Comparison of ENCODE assay signal across 8 mouse cellular contexts in the genomic region with DNA sequence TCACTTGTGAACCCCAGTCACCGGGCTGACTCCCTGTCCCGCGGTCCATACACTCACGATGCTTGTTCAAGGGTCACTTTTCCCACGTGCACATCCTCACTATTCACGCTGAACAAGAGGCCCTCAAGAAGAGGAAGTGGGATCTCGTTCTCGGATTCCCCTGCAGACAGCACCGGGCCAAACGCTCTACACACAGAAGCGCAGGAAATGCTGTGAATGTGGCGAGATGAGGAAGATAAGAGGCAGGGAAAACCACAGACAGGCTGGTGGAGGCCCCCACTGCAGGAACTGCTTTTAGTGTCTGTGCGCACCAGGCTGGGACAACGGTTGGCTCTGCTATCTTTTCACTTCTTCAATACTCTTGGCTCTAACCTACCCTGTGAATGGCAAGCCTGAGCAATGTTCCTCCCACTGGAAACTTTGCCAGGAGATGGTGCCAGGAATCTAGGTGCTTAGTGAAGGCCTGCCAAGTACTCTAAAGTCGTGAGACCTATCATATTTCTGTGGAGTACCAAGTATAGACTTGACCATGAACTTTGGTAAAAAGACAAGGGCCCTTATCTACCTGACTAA. TPM values are rescaled to one million over a fixed set of nuclear protein-coding genes. Genes with fewer than 3 reads are reported as not detected.
A peak's percentile ranks its signal among the peaks of the same experiment; 100 is the strongest.
DNase-seq lines count a peak whose midpoint lies in the region; ATAC-seq lines count a peak whose summit lies in the region.

No protein-coding gene starts in this region.

- no peak overlapping the region for H3K9ac ChIP-seq in kidney, embryonic 14.5 days (ENCODE audit: low read depth, low read length)

- H3K27ac ChIP-seq in kidney, embryonic 14.5 days (ENCODE audit: low read depth, low read length): no peak overlapping the region

- no peaks in the 10 kb centered on the region for H3K9me3 ChIP-seq in kidney, embryonic 14.5 days (ENCODE audit: control insufficient read depth, low read length)

- H3K4me2 ChIP-seq in kidney, embryonic 14.5 days (replicated peaks; ENCODE audit: low read depth, low read length): no peak overlapping the region

- no peak overlapping the region for H3K4me3 ChIP-seq in kidney, embryonic 14.5 days (ENCODE audit: low read length)

- no peaks in the 10 kb centered on the region for H3K36me3 ChIP-seq in kidney, embryonic 14.5 days (ENCODE audit: control insufficient read depth, insufficient read depth, low read length)

- H3K27me3 ChIP-seq in kidney, embryonic 14.5 days (ENCODE audit: control insufficient read depth, insufficient read depth, low read length): peaks cover 47% of the 10 kb centered on the region

- WGBS in kidney, embryonic 14.5 days: 52% methylated on average over 15 of the region's 15 CpGs

- ATAC-seq in kidney, embryonic 14.5 days (ENCODE audit: low FRiP score, low TSS enrichment): no peak
- peak; percentile 62 for ATAC-seq in megakaryocyte-erythroid progenitor cell, adult 5-6 weeks (replicated peaks; ENCODE audit: low FRiP score, low TSS enrichment, poor library complexity, severe bottlenecking)

- peak; percentile 57 for DNase-seq in kidney, adult 18-20 months
- peak; percentile 20 for DNase-seq in adrenal gland, postnatal 25 days
- DNase-seq in kidney, postnatal 14 days: peak; percentile 22
- DNase-seq in layer of hippocampus, postnatal 36 days: no peak
- DNase-seq in embryo, embryonic 10.5 days (ENCODE audit: low spot score): no peak
- DNase-seq in testis, postnatal 14 days (ENCODE audit: low spot score): no peak

- peaks cover 16% of the 10 kb centered on the region; the same call in 1 of the 2 replicates for H3K4me1 ChIP-seq in kidney, embryonic 14.5 days (ENCODE audit: control insufficient read depth, insufficient read depth, low read length)

RNA-seq across cellular contexts. Expression of gene Rnf220, which starts 18.7 kb away (rescaled TPM):
- 50.8 and 59.3 TPM in 2 replicates for polyA plus RNA-seq in kidney, embryonic 14.5 days (2014; fragmentation: Nextera tagmentation; extraction: Ambion mirVana)
- total RNA-seq in adrenal gland, postnatal 25 days (2021): 83.6 and 102 TPM in 2 replicates
- 107 and 145 TPM in 2 replicates for total RNA-seq in megakaryocyte-erythroid progenitor cell, adult 5-6 weeks (2014; fragmentation: Nextera tagmentation)
- 73.2 and 84.1 TPM in 2 replicates for total RNA-seq in megakaryocyte-erythroid progenitor cell, adult 5-6 weeks (2017)
- total RNA-seq in layer of hippocampus, postnatal 36 days (2021): 100 to 1,000 TPM; 164 to 175 TPM

Comparison
In these comparisons a context has a peak if more than half of its experiments do, and no peak if none do; other contexts are left out.
1. DNase-seq: peak in kidney, adult 18-20 months (single experiment), adrenal gland, postnatal 25 days (single experiment) and kidney, postnatal 14 days (single experiment); none in layer of hippocampus, postnatal 36 days (0 of 2), embryo, embryonic 10.5 days (single experiment) and testis, postnatal 14 days (single experiment).